Mouse (Mus musculus): Measurements from ENCODE around the gene Phactr3.

The Phactr3 gene

DNA sequence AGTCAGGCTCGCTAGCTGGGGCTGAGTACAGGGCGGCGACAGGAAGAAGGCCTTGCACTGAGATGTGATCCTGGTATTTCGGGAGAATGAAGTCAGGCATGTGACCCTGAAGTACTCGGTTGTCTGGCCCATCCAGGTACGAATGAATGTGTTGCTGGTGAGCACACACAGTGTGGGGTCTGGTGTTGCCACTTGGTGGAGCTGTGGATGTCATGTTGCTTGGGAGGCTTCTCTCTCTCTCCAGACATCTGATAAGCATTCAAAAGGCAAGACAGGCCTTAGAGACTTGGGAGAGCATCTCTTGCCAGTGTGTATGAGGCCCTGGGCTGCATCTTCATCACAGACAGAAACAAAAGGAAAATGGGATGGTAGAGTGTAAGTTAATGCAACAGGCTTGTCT, 77.3 kb downstream of the Phactr3 start:
- no peak for DNase-seq

GRCm38 (mm10) chr2:178197542-178197941, 78.8 kb downstream of the Phactr3 start:
- DNase-seq, result no peak

DNA sequence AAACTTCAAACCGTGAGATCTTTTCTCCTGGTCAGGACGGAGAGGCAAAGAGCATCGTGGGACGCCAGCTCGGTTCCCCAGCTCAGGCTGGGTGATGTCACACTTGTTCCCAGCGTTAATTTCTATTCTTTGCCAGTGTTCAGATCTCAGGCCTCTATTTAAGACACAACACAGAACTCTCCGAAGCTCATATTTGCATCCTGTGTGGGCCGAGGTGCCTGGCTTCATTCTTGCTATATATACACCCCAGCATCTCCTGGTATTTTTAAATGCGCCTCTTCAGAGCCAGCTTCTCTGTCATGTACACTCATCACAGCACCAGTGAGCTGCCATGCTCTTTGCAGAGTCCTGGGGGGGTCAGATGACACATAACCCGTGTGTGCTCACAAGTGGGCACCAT, 85.7 kb downstream of the Phactr3 start:
- no peak for DNase-seq

GRCm38 (mm10) chr2:178208186-178208600, 89.4 kb downstream of the Phactr3 start:
- DNase-seq, result no peak

DNA sequence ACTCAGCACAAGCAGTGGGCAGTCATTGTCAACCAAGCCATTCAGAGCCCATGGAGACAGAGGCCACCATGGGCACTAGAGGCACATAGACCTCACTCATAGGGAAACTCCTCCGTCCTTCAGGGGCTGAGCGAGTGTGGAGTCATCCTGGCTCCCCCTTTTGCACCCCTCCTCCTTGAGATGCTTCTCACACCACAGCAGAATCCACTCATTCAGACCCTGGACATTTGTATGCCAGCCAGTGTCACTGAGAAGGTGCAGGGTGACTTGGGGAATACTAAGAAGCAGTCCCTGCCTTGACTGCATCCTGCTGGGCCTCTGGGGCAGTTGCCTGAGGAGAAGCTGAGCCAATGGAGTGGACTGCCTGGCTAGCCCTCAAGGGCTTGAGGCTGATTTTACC, 95.1 kb downstream of the Phactr3 start:
- no peak for DNase-seq

DNA sequence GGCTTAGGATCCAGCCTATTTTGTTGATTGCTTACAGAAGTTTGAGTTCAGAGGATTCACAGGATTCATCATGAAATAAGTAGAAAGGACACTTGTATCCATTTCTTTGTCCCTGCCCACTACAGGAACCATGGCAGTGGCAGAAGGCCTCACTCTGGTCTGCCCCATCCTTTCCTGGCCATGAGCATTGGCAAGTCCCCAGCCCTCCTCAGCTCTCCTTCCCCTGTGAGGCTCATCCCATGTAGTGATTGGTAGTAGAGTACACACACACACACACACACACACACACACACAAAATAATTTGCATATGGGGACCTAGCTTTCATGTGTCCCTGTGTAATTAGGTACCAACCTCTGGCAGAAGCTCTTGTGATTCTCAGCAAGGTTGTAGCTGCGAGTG, 95.8 kb downstream of the Phactr3 start:
- no peak for DNase-seq

DNA sequence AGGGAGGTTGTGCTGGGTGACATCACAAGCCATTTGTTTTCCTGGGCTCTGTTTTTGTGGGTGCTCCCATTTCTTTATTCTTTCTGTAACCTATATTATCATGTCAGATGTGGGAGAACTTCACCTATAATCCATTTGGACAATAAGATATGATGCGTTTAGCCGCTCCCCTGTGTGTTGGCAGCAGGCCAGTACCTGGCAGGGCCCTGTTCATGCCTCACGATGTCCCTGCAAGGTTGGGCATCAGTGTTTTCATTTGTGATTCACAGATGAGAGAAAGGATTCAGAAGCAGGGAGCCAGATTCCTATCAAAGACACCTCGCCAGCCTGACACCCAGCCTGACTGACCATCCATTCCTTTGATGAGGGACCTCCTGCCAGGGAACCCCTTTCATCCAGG, 99.7 kb downstream of the Phactr3 start:
- no peak for DNase-seq

- DNase-seq, result no peak
Measured at GRCm38 (mm10) chr2:178219454-178220147, 100.8 kb downstream of the Phactr3 start.

DNA sequence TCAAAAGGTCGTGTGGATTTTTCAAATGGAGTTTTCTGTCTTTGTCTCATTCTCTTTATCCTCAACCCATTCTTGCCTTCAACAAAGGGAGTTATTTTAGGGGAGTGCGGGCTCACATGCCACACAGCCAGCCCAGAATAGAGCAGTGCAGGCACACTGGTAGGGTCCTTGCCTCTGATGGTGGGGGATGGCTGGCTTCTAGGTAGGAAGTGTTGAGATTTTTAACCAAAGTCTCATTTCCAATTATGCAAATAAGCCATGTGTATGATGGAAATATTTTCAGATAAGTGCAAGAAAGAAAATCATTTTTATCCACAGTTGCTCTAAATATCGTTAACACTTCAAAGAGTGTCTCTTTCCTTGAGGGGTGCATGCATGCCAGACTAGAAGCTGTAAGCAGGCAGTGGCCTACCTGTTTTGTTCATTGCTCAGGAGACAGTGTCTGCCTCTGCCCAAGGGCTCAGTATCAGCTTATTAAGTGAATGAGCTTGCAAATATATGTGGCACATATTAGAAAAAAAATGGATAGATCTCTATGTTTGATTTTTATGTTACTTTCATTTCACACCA, 101.5 kb downstream of the Phactr3 start:
- DNase-seq, result no peak

- no peak for DNase-seq
Measured at GRCm38 (mm10) chr2:178221003-178221402, 102.2 kb downstream of the Phactr3 start.

GRCm38 (mm10) chr2:178229231-178229630, 110.5 kb downstream of the Phactr3 start:
- no peak for DNase-seq

DNA sequence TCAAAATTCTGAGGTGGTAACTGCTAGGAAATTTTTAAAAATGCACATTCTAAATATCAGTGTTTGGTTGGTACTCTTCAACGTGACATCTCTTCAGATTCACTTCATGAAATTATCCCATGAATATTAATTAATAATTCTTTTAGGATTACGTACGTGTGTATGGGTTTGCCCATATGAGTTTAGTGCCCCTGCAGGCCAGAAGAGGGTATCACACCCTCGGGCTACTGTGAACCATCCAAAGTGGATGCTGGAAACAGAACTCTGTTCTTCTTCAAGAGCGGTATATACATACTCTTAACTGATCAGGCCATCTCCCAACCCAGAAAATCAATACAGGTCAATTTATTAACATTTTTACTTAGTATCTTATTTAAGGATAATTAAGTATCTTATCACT, 114.7 kb downstream of the Phactr3 start:
- DNase-seq, result no peak

DNA sequence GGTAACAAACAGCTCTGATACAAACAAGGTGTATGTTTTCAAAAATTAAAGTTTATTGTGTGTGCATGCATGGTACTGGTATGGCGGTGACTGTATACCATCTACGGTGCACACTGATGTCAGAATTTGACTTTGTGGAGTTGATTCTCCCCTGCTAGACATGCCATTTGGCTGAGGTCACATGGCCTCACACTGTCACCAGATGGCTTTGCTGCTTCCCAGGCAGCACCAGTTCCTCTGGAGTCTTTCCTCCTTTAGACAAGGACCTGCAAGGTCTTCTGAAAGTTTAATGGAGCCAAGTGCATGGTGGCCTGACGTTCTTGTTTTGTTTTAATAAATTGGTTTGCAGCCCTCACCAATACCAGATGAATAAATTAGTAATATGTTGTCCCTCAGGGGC, 118.3 kb downstream of the Phactr3 start:
- DNase-seq, result no peak

DNA sequence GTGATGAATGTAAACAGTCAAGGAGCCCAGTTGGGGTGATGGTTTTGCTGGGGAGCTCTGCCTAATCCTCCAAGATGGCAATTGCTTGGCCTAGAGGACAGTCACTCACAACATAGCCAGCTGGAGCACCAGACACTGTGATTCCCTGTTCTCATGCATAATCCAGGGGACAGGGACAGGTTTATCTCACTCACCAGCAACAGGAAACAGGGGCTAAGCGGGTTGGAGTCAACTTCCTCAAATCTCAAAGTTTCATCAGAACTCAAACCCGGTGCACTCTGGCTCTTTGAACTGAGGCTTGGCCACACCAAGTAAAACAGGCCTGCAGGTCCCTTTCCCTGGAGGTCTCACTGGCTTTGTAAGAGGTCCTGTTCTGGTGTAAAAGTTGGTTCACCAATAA, 119.7 kb downstream of the Phactr3 start:
- no peak for DNase-seq

GRCm38 (mm10) chr2:178240886-178241285, 122.1 kb downstream of the Phactr3 start:
- no peak for DNase-seq

DNA sequence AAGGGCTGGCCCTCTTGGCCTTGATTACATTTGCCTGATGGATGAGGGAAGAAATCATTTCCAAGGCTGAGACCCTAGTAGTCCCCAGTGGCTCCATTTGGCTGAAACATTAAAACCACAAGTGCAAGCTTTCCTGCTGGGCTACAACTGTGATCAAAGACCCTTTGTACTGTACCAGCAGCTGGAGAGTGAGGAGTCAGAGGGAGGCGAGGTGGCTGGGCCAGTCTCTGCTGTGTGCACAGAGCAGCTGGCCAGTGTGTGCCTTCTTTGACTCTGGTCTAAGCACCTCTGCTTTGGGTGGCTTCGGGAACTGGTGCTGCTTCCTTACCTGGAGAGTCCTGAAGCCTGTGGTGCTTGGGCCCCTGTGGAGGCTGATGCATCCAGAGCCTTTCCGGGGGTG, 122.6 kb downstream of the Phactr3 start:
- no peak for DNase-seq

GRCm38 (mm10) chr2:178242996-178243395, 124.2 kb downstream of the Phactr3 start:
- DNase-seq, result no peak

- no peak for DNase-seq
Measured at GRCm38 (mm10) chr2:178244866-178245265, 126.1 kb downstream of the Phactr3 start.

- DNase-seq, result no peak
Measured at GRCm38 (mm10) chr2:178245841-178246240, 127.1 kb downstream of the Phactr3 start.

- peak in 1 of 2 experiments; percentile 28 for DNase-seq
Measured at GRCm38 (mm10) chr2:178246767-178247166, 128.0 kb downstream of the Phactr3 start.

DNA sequence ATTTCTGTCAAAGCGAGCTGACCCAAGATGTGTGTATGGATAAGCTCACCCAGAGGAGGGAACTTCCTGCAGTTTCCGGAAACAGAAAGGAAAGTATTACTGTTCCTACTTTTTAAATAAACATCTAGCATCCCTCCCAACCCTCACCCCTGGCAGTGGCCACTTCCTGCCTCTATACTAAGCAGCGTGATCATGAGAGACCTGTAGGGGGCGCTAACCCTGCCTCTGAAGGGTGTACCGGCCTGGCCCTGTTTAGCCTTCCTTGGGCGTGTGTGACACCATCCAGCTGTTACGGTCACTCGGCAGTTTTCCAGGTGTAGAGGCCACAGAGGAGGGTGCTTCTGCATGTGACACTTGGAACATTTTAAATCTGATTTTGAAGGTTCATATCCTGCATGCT, 128.5 kb downstream of the Phactr3 start:
- DNase-seq, result peak; percentile 7 to 8

DNA sequence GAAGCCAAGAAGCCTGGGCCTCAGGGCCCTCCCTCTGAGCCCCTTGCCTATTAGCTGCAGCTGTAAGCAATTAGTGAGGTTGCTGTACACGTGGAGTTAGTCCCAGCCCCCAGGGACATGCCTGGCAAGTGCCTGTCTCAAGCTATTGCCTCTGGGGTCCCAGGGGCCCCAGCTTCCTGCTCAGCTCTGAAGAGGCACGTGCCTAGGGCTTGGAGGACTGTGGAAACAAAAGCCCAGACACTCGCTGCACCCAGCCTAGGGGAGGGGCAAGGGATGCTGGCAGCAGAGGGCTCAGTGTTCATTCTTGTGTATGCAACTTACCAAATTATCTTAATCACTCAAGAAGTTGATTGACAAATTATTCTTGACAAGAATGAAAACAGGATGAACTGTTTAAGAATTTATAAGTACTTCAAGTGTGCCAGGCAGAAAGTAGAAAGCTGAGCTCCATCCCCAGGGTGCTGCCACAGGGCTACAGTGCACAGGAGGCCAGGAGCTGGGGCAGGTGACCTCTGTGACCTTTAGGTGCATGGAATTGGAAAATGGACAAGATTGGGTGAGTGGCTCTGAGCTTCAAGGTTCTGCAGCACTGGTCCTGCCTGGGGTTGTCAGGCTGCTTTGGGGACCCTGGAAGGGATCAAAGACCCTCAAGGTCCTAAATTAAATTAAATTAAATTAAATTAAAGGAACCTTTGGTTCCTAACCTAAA, 138.5 kb downstream of the Phactr3 start:
- no peak for DNase-seq

DNA sequence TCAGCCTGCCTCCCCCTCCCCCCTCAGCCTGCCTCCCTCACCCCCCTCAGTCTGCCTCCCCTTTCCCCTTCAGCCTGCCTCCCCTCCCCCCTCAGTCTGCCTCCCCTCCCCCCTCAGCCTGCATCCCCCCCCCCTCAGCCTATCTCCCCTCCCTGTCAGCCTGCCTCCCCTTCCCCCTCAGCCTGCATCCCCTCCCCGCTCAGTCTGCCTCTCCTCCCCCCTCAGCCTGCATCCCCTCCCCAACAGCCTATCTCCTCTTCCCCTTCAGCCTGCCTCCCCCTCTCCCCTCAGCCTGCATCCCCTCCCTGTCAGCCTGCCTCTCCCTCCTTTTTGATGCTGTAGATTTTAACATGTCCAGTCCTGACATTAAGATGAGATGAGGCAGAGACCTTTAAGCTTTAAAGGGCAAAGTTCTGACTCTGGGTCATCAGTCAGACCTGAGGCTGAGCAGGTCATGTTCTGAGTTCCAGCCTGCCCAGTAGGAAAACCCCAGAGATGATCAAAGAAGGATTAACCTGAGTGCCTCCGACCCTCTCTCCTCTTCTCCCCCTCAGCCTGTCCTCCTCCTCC, 139.3 kb downstream of the Phactr3 start:
- no peak for DNase-seq

DNA sequence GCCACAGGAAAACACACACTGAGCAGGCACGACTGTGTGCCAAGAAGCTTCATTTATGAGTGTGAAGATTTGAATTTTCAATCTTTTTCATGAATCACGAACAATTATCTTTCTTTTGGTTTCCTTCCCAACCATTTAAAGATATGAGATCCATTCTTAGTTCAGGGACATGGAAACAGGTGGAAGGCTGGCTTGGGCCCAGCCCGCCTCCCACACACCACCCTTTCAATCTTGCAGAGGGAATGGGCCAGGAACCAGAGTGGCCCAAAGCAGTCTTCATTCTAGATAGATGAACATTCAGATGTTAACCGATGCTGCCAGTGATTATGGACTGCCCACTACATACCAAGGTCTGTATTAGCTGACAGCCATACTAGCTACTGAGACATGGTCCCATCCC, 144.3 kb downstream of the Phactr3 start:
- no peak for DNase-seq
